Mouse (Mus musculus) cerebellum, adult 11 months (tissue): Measurements from ENCODE around the gene Mthfs.
"Not testable (repeated sequence)": the region's sequence is repeated elsewhere in the genome, so short reads cannot be mapped to it uniquely, and the experiment has no call there.

ENCODE experiments used
- DNase-seq: peaks from one replicate; pipeline ENCODE4 v3.0.0; 2022

Mthfs gene

DNA sequence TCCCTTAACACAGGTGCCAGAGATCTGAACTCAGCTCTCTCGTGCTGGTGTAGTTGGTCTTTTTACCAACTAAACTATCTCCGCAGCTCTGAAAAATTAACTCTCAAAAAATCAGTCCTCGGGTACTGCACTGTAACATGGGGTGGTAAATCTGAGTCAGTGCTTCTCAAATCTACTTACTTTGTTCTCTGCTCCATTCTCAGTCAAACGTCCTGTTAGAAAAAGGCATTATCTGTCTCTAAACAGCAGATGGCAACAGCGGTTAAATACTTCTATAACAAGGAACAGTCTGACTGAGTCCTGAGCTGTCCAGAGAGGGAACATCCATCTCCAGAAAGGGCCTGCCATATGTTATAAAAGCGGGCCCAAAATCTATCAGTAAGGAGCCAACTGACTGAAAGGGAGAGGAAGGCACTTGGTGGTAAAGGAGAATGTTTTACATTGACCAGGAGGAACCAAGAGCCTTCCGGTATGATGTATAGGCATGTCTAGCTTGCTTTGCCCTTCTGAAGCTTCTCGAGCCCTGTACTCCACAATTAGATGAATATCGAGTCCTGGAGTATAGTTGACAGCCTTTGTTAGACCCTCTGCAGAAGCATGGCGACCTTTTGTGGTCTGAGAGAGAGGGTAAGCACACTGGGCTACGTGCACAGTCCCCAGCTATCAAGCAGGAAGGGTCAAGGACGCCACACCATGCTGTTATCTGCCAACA, at the start of gene Mthfs:
Gene Mthfs (plus strand): TSS at position 324 of the 712 bp plus-strand sequence.
- peak; percentile 16 for DNase-seq

DNA sequence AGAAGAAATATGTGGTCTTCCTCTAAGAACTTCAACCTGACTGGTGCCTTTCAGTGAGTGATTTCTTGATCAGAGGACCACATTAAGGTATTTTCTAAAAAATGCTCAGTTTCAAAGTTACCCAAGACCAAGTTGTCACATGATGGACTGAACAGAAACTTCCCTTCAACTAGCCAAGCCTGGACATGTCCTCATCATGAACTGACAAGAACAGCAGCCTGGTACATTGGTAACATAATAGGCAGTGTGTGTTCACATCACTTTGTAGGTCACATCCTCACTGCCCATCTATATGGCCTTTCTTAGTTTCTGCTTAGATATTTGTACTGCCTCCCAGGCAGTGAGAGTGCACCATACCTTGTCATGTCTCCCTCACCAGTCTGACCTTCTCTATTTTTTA, 37.9 kb upstream of the Mthfs start:
- not testable (repeated sequence) for DNase-seq

DNA sequence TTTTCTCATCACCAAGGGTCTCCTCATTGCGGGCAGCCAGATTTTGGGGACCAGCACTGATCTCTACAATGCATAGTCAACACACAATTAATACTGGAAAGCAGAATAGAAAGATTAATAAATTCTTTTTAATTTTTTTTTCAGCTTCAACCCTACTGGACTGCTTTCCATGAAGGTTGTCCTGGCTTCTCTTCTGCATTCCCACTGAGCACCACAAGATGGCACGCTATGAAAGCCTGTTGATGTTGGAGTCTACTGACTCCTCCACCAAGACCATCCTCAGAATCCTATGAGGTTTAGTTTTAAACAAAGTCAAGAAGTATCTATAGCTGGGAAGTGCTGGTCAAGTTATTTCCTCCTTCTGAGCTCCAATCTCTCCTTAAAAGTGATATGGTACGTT, 31.6 kb upstream of the Mthfs start:
- peak; percentile 43 for DNase-seq

DNA sequence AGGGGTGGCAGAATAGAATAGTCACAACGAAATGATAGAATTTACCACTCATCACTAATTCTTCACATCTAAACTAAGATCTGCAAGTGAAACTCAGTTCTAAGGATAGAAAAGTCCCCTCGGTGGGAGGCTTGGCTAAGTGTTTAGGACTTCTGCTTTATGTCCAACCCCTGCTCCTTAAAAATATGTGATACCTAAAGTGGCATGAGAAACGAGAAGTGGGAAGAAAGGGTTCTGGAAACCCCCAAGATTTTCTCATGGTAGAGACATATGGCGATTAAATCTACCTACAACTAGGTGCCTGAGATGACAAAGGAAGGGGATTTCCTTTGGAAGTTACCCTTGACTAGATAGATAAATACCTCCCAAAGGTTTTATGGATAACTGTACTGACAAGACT, 31.0 kb upstream of the Mthfs start:
- DNase-seq: not testable (repeated sequence)

DNA sequence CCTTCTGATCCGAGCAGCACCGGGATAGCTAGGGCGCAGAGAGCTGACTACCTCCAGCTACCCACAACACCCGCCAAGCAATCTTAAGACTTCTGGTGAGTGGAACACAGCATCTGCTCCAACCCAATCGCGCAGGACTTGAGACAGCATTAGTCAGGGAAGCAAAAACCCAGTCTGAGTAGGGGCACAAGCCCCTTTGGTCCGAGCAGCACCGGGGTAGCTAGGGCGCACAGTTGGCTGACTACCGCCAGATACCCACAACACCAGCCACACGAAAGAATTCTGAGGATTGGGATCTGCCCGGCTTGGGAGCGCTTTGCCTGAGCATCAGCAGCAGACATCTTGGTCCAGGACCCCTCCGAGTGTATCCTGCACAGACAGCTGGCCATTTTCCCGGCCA, 23.5 kb upstream of the Mthfs start:
- DNase-seq: not testable (repeated sequence)

DNA sequence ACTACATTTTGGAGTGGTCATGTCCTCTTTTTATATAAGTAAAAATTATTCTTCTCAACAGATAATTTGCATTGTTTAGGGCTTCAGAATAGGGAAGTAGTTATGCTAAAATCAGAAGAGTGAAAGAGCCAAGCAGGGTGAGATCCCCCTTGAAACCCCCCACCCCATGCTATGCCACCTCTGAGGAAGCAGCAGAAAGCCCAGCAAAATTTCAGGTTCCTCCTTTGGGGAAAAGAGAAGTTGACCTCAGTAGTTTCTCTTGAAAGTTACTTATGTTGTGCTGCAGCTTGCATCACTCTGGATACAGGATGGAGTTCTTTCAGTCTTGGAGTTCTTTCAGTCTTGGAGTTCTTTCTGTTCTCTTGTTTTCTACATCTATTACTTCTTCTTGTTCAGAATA, 15.0 kb upstream of the Mthfs start:
- not testable (repeated sequence) for DNase-seq

DNA sequence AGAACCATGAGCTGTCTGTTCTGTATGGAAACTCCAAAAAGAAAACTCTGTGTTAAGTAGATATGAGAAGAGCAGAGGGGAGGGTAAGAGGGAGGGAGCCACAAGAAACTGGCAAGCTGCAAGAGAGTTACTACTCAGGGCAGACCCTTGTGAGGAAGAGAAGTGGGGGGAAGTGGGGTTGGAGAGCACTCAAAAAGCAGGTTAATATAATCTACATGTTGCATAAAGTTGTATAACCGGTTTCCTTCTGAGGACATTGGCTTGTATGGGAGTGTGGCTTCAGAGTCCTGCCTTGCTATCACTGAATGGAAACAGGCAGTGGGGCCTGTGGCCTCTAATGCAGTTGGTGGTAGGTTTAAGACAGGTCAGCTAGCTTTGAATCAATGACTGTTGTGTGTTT, 13.0 kb upstream of the Mthfs start:
- not testable (repeated sequence) for DNase-seq

DNA sequence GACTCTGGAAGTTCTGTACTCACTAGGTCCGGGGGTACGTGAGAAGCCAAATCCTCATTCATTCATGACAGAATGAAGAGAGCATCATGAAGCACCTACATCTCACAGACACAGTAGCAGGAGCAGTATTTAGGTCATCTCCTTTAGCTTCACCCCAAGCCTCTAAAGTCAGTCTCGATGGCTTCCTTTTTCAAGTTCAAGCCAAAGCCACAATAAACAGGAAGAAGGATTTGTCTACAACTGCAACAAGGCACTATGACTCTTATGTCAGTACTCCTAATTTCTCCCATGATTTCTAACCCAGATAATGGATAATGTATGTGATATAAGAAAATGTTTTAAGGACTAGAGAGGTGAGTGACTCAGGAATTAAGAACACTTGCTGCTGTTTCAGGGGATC, 12.1 kb upstream of the Mthfs start:
- DNase-seq: not testable (repeated sequence)

DNA sequence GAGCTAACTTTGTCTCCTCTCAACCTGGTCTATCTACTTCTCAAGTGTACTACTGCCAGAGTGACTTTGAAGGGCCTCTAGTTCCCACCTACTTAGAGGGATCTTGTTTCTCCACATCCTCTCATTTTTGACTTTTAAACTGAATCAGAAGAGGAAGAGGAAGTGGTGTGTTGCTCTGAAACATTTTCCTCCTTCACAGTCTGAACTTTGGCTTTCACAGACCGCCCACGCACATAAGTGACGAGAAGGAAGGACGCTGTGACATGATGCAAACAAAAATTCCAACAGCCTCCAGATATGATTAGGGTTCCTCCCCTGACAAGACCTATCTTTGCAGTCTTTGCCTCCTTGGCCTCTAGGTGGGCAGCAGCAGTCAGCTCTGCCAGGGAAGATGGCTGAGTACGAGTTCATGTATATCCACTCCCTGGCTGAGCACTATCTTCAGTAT, 11.5 kb upstream of the Mthfs start, which contains the start of the genes Bcl2a1b and Gm29094:
Gene Bcl2a1b (plus strand): TSS at position 241 of the 448 bp plus-strand sequence.
Gene Gm29094 (plus strand): TSS at position 411 of the 448 bp plus-strand sequence.
- DNase-seq: not testable (repeated sequence)

DNA sequence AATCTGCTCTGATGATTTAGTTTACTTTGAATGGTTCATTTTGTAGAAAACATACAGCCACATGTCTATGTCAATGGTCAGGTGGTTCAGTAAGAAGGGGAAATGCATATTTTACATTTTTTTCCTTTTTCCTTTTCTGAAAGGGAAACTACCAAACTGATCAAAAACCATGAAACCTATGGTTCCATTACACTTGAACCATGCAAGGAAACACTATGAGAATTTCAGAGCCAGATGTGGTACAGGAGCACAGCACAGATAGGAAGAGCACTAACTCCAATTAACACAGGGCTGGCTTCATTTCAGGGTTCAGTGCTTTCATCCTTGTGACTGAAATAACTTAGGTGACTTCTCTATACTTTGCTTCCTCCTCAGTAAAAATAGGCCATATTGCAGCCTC, 8.2 kb upstream of the Mthfs start:
- DNase-seq: not testable (repeated sequence)

DNA sequence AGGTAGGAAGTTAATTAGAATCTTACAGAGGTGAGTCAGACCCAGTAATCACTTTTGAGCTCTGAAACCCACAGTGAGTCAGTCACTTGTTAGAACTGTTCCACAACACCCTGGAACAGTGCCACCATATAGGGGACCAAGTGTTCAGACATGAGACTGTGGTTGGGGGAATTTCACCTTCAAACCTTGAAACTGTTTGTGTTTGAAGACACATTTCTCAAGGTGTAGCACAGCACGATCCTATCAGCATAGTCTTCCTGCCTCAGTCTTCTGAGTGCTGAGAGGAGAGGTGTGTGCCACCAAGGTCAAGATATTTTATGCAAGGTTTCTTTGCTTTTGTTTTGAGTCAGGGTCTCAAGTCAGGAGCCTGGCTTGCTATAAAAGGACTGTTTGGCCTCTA, 1.5 kb upstream of the Mthfs start:
- DNase-seq: not testable (repeated sequence)

DNA sequence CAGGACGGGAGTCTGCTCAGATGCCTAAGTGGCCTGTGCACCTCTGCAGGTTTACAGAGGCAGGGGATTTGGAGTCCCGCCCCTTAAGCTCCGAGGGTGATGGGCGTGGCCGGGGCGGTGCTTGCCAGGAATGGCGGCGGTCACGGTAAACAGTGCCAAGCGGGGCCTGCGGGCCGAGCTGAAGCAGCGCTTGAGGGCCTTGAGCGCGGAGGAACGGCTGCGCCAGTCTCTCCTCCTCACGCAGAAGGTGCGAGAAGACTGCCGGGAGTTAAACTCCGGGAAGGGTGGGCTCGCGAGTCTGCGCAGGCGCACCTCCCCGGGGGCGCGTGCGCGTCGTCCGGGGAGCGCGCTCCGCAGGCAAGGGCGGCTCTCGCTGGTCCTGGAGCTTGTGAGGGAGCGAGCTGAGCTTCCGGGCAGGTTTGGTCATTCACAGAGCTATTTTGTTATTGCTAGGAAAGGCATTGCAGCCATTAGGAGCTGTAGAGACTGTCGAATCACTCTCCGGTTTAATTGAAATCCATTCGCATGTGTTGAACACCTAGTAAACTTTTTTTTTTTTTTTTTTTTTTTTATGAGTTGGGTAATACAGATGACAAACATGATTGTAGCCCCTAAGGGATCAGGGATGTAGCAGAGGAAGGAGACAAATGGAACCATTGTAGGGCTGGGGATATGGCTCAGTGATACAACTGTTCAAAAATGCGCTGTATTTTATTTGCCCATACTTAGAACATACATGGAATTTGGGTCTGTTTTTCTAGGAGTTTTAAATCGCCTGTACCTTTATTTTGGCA, 786 bp downstream of the Mthfs start:
- DNase-seq: peak; percentile 91

DNA sequence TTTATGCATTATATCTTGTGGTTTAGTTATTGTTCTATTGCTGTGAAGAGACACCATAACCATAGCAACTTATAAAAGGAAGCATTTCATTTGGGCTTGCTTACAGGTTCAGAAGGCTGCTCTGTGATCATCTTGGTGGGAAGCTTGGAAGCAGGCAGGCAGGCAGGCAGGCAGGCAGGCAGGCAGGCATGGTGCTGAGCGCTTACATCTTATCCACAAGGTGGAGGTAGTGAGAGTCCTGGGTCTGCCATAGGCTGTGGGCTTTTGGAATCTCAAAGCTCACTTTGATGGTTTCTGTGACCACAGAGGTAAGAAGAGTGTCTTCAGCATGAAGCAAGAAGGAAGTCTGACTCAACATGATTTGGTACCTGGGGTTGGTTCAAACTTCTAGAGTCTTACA, 2.0 kb downstream of the Mthfs start:
- not testable (repeated sequence) for DNase-seq

DNA sequence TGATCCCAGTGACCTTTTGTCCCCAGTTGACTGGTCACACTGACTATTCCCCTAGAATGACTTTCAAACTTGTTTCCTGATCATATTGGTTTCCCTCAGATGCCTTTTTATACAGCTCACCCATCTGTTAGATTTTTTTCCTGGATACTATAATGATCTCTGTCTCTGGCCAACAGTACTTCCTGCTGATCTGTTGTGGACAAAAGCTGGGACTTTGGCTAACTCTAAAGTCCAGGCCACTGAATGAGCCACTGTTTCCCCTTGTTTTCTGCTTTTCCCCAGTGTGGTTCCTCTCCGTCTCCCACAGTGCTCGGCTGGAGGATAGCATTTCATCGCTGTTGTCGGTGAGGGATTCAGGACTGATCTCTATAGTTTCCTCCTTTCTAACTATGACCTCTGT, 7.7 kb downstream of the Mthfs start:
- not testable (repeated sequence) for DNase-seq

DNA sequence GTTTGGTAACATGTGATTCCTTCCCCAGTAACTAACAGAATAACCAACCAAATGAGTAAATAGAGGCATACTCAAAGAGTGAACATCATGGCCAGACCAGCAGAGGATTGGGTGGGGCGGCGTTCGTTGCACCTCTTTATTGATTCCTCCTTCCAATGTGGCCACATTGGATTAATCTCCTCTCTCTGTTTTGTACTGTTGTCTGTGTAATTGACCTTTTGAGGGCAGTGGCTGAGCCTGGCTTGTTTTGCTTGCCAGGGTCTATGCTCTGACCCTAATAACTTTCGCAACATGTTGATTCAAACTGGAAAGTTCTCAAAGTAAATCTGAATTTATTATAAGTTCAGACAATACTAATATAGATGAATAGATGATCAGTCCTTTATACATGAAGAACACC, 9.2 kb downstream of the Mthfs start:
- not testable (repeated sequence) for DNase-seq

DNA sequence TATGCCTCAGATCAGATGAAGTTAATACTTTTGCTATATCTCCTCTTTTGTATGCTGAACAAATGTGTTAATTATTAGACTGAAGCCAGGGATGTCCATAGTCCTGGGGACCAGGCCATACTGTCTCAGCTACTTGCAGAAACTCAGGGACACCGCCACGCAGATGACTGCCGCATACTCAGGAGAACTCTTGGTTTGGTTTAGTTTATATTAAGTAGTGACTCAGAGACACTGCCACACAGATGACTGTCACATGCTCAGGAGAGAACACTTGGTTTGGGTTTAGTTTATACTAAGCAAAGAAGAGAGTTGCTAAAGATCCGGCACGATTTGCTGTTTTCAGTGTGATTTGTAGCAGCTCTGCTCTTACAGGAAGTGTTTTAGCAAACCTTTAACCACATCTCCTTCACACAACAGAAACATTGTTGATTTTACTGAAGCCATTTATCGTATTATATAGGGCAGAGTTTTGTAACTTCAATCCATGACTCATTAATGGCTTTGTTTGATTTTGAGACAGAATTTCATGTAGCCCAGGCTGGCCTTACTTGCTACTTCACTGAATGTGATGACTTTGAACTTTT, 10.3 kb downstream of the Mthfs start:
- DNase-seq: not testable (repeated sequence)

DNA sequence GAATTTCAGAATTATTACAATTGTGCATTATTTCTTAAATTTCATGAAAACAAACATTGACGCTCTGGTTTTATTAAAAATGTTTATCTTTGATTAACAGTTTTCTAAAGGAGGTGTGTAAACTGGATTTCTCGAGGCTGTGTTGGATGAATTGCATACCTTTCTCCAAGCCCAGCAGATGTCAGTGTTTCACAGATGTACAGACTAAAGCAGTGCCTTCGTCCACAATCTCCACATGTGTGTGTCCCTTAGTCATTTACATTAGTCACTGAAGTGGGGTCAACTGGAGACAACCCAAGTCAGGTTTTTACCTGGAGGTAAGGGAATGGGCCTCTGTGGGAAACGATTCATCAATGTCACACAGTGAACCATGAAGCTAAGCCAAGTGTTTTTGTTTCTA, 15.6 kb downstream of the Mthfs start:
- DNase-seq: no peak

DNA sequence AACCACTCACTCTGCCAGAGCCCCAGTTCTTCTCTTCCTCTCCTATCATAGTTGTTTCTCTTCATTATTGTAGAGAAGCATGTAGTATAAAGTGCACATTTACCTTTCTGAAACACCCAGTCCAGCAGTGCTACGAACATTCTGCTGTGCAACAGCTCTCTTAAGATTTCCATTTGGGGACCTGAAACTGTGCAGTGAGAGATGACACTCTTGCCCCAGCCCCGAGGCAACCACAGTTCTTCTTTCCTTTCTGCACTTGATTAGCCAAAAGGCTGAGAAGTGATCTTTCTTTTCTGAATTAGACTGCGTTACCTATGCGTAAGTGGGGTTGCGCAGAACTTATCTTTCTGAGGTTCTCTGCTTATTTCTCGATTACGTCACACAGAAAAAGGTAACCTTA, 17.6 kb downstream of the Mthfs start:
- DNase-seq: no peak

DNA sequence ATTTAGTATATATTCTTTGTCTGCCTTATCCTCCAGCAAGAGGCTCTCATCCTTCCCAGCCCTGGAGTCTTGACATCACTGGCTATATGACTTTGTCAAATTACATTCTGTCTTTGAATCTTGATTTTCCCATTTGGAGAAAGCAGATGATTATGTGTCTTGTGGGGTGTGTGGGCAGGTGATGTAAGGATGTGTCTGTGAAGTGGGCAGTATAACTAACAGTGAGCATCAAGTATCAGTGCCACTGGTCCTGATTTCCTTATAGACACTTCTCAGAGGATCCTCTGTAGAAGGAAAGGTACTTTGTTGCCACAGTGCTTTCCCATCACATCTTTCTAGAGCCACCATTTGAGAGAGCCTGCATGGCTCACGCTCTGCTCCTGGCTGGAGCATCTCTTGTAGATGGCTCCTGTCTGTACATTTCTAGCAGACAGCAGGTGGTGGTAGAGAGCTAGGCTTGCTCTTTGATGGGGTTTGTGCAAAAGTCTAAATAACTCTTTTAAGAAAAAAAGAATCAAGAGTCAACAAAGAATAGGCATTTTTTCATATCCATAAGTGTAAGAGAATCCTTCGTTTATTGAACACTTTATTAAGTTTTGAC, 20.5 kb downstream of the Mthfs start:
- DNase-seq: not testable (repeated sequence)

DNA sequence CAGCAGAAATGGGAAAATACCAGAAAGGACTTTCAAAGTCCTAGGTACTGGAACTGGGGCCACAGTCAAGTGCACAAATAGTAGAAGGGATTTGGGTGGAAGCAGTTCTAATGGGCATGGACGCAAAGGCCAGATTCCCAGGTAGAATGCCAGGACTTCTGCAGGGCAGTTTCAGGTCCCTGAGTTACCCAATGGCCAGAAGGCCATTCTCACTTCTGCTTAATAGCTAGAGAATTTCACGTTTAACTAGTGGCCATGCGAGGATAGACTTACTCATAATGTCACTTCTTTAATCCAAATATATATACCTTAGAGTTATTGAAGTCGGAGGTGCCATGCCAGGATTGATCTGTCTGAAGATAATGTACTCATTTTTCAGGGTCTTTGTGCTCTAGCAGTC, 26.7 kb downstream of the Mthfs start:
- not testable (repeated sequence) for DNase-seq

DNA sequence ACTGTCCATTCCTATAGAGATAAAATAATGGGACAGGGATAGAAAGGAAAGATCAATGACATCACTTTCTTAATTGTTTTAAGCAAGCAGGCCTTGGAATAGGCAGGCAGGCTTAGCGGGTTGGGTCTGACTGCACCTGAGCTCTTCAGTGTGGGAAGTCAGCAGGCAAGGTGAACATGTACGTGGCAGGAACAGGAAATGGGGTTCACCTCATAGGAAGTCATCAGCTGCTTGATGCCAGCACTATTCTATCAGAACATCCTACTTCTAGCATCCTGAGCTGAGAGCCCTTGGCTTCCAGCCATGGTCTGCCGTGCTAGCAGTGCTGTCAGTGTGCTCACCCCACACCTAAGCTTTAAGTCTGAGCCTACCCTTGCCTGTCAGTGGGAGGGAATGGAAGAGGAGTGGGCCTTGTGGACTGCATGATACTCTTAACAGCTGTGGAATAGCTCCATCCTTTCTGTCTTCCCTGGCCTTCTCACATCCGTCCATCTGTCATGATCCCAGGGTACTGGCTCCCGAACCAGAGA, 28.6 kb downstream of the Mthfs start:
- DNase-seq: peak; percentile 22

DNA sequence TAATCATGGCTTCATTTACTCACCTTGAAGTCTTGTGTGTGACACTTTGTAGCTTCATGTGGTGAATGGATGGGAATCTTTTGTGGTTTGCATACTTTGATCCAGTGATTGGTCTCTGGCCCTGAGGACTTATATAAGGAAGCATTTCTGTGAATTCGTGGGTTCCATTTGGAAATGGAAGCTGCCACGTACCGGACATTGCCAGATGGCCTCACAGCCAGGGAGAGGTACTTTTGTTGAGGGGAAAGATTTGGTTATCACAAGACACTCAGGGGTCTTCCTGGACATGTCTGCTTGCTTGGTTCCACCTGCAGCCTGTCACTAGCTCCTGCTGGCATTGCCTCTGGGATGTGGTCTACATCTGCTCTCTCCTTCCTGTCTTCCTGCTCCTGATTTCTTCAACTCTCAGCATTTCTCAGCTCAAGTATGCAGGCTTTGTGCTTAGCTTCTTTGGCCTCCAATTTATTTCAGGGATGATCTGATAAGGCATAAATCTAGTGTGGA, 30.1 kb downstream of the Mthfs start:
- DNase-seq: peak; percentile 55

DNA sequence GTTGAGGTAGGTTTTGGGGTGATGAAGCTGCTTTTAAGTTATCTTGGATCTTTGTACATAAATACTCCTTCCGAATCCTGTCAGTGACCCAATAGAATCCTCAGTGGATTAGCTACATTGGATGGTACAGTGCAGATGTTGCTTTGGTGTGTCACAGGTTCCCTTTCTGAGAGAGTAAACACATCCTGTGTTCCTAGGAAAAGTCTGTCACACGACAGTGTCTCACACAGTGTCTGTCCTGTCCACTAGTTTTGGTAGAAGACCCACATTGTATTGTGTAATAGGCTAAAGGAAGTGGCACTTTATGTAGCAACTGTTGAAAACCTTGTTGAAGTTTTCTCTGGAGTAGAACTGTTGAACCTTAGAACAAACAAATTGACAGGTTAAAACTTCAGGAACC, 42.9 kb downstream of the Mthfs start:
- no peak for DNase-seq
